Mouse (Mus musculus) kidney, postnatal 25 days (tissue): ENCODE data around the gene Dguok.
A peak's percentile ranks its signal among the peaks of the same experiment; 100 is the strongest.

Experiments used
- DNase-seq, 2 experiments: peaks; one replicate each; pipeline ENCODE4 v3.0.0; 2021; ENCODE audit warnings: mixed read lengths in 2 of 2

Dguok gene

GRCm38 (mm10) chr6:83506258-83507167 is at the start of gene Dguok:
Dguok (minus strand) TSS chr6:83506969.
- DNase-seq, result peak; percentile 97 to 99

- DNase-seq, result no peak
Observed at GRCm38 (mm10) chr6:83555972-83556371, 49.2 kb upstream of the Dguok start.

- peak; percentile 48 to 66 for DNase-seq
Observed at GRCm38 (mm10) chr6:83548346-83548745, 41.6 kb upstream of the Dguok start.

GRCm38 (mm10) chr6:83545778-83546177 is 39.0 kb upstream of the Dguok start:
- DNase-seq, result no peak

- no peak for DNase-seq
Observed at GRCm38 (mm10) chr6:83541756-83542456, 35.1 kb upstream of the Dguok start.

- no peak for DNase-seq
Observed at GRCm38 (mm10) chr6:83540017-83540416, 33.2 kb upstream of the Dguok start.

GRCm38 (mm10) chr6:83536795-83537059 is 30.0 kb upstream of the Dguok start:
- no peak for DNase-seq

- no peak for DNase-seq
Observed at GRCm38 (mm10) chr6:83536028-83536794, 29.4 kb upstream of the Dguok start, which contains the start of gene Actg2. Actg2 (minus strand) TSS chr6:83536265.

- DNase-seq, result no peak
Observed at GRCm38 (mm10) chr6:83532608-83533007, 25.8 kb upstream of the Dguok start.

- DNase-seq, result no peak
Observed at GRCm38 (mm10) chr6:83523194-83523593, 16.4 kb upstream of the Dguok start.

GRCm38 (mm10) chr6:83521784-83522183 is 15.0 kb upstream of the Dguok start:
- no peak for DNase-seq

- DNase-seq, result no peak
Observed at GRCm38 (mm10) chr6:83518637-83519036, 11.9 kb upstream of the Dguok start.

- no peak for DNase-seq
Observed at GRCm38 (mm10) chr6:83515172-83515571, 8.4 kb upstream of the Dguok start.

GRCm38 (mm10) chr6:83512495-83512894 is 5.7 kb upstream of the Dguok start:
- DNase-seq, result peak; percentile 61 to 88

GRCm38 (mm10) chr6:83510210-83510609 is 3.4 kb upstream of the Dguok start:
- DNase-seq, result peak in 1 of 2 experiments; percentile 36

- peak in 1 of 2 experiments; percentile 43 for DNase-seq
Observed at GRCm38 (mm10) chr6:83509442-83509841, 2.7 kb upstream of the Dguok start.

- no peak for DNase-seq
Observed at GRCm38 (mm10) chr6:83507168-83507546, 388 bp upstream of the Dguok start.

GRCm38 (mm10) chr6:83505554-83505953 is 1.2 kb downstream of the Dguok start:
- no peak for DNase-seq

GRCm38 (mm10) chr6:83503361-83503760 is 3.4 kb downstream of the Dguok start:
- DNase-seq, result no peak

GRCm38 (mm10) chr6:83502656-83503055 is 4.1 kb downstream of the Dguok start:
- no peak for DNase-seq

GRCm38 (mm10) chr6:83501524-83502310 is 5.1 kb downstream of the Dguok start:
- DNase-seq, result peak in 1 of 2 experiments; percentile 40

- DNase-seq, result peak in 1 of 2 experiments; percentile 27
Observed at GRCm38 (mm10) chr6:83500462-83500861, 6.3 kb downstream of the Dguok start.
